Mouse (Mus musculus) 416B (cell line): Measurements from ENCODE around the gene Tmcc3.
A peak's percentile ranks its signal among the peaks of the same experiment; 100 is the strongest.

Experiments
- DNase-seq: peaks from one replicate; pipeline ENCODE4 v3.0.0; 2011; ENCODE audit warnings: low read depth

Gene Tmcc3

GRCm38 (mm10) chr10:94471487-94471886 lies 159.7 kb downstream of the Tmcc3 start:
- no peak for DNase-seq

DNA sequence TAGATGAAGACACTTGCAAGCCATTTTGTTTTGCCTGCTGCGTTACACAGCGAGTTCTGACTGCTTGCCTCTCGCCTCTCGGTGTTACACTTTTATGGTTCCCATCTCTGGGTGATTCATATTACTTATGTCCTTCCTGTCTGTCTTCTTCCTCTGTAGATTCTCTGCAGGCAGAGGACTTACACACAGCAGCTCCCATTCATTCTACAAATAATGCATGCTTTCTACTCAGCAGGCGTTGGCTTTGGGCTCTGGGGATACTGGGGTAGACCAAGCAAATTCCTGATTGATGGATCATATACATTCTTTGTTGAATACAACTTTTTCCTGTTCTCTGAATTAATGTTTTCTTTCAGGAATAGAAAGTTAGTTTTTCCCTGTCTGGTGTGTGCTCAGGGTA lies 161.8 kb downstream of the Tmcc3 start:
- no peak for DNase-seq

DNA sequence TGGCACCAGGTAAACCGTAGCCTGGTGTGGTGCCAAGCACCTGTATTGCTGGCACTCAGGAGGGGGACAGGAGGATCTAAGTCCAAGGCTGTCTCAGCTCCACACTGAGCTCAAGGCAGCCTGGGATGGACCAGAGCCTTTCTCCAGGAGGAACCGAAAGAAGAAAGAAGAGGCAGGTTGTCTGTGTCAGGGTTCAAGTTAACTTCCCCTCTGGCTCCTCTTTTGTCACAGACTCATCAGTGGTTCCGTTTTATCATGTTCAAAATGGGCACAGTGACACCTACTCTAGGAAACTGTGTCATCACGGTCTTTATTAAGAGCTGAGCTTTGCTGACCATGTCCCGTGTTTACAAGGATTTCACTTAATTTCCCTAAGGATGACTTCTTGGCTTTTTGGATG lies 162.4 kb downstream of the Tmcc3 start:
- no peak for DNase-seq

- DNase-seq: no peak
Observed at GRCm38 (mm10) chr10:94477366-94478225, 165.8 kb downstream of the Tmcc3 start.

- no peak for DNase-seq
Observed at GRCm38 (mm10) chr10:94479646-94480045, 167.9 kb downstream of the Tmcc3 start.

DNA sequence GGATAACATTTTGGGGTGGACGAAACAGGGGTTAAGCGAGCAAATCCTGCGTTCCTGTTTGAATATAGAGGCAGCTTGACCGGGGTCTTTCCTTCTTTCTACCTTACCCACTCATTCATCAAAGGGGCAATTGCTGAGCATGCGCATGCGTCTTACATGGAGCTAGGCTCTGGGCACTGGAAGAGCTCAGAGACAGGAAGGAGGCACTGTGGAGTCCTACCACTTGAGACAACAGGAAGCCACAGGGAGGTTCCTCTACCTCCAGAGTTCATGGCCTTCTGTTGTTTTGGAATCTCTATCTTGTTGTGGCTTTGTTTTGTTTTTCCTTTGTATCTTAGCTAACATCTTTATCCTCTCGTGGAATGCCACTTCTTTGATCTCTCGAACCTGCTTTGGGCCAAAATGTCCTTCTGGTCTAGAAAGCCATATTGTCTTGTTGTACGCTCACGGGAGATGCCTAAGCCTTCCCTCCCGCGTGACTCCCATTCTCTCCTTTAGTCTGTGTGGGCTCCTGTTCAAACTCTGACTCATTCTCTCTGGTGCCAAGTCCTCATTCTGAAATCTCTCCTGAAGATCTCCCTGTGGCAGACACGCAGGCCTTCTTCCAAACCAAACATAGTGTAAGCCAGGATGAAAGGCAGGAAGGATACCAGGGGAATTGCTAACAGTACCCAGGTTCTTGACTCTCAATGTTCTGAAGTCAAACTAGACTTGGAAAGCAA lies 168.8 kb downstream of the Tmcc3 start:
- DNase-seq: no peak

DNA sequence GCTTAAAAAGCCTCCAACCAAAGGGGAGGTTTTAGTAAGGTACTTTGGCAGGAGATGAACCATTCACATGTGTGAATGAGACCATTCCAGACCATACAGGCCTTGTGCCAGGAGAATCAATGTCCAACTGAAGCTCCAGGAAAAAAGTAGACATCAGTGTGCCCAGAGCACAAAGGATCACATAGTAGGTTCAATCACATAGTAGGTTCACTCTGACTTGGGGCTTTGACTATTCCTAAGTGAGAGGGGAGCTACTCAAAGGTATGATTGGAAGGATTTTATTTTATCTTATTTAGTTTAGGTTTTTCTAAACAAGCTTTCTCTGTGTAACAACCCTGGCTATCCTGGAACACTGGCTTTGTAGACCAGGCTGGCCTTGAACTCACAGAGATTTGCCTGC lies 169.9 kb downstream of the Tmcc3 start:
- DNase-seq: no peak

- no peak for DNase-seq
Observed at GRCm38 (mm10) chr10:94486179-94486578, 174.4 kb downstream of the Tmcc3 start.

GRCm38 (mm10) chr10:94489509-94489908 lies 177.8 kb downstream of the Tmcc3 start:
- no peak for DNase-seq

DNA sequence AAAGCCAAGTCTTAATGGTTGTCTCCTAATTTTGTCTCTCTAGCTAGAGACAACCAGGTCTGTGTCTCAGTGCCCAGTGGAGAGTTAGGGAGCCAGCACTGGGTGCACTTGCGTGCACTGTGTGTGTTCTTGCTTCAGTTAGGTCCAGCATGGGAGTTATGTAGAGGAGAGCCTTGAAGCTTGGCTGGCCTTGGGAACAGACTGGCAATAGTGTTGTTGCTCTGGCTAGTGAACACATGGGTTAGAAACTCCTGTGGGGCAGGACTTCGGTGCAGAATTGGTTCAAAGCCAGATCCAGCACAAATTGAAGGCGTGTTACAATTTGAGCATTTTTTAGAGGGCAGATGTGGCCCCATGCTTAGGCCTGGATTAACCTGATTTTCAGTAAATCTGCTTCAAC lies 179.3 kb downstream of the Tmcc3 start:
- DNase-seq: no peak

DNA sequence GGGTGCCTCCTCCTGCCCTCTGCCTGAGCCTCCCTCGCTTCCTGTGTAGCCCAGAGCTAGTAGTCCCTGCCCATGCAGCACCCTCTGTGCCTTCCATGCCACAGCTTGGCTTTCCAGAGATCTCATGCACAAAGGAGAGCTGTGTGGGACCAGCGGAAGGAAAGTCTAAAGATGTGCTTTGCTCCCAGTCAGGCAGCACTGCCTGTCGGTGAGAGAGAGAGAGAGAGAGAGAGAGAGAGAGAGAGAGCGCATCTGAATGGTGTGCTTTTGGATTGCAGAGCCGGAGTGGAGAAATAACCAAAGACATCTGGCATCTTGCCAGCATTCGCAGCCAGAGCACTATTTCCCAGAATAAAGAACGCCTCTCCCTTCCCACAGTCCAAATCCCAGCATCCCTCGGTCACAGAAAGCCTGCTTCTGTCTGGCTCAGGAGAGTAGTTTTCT lies 182.7 kb downstream of the Tmcc3 start:
- no peak for DNase-seq

DNA sequence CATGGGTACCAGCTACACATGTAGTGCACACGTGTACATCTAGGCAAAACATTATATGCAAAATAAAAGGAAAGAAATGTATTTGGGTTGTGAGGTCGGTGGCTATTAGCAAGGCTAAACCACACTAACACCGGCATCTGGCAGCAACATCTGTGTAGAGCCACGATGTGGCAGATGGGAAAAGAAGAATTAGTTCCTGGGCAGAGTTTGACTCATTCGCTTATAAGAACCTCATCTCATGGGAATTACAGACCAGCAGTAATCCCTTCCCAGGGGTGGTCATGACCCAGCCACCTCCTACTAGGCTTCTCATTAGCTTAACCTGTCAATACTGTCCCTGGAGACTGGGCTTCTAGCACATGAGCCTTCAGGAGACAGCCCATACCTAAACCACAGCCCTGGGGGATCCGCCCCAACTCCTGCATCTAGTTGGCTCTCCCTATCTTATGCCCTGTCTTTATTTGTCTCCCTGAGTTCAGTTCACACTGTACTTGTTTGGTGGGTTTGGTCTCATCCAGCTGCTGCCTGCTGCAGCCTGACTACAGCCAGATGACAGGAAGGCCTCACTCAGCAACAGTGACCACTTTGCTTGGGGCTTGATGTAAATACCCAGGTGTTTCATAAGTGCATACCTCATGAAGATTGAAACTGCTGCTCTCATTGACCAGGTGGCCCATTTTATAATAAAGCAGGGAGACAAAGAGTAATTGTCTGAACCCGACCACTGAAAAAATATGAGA lies 183.9 kb downstream of the Tmcc3 start:
- no peak for DNase-seq

DNA sequence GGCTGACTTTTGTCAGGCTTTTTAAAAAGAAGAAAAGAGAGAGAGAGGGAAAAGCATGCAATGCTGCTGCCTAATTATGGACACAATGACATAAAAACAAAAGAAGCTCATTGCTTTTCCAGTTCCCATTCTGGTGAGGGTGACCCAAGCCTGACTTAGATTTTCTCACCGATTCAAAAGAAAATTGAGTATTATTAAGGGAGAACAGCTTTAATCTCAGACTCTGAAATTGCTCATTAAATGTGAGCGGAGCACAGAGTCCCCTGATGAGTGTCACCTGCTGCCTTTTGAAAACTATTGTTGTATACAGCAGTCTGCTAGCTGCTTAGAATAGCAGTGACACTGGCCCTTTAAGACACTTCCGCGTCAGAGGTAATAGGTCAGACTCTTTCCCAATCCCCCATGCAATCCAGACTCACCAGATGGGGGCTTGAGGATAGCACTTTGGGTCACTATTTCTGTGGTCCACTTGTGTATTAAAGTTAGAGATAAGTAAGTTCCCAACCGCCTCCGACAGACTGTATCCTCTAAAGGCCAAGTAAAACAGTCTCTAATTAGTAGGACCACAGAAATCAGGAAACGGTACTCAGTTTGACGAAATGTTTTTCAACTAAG lies 185.2 kb downstream of the Tmcc3 start:
- DNase-seq: no peak

DNA sequence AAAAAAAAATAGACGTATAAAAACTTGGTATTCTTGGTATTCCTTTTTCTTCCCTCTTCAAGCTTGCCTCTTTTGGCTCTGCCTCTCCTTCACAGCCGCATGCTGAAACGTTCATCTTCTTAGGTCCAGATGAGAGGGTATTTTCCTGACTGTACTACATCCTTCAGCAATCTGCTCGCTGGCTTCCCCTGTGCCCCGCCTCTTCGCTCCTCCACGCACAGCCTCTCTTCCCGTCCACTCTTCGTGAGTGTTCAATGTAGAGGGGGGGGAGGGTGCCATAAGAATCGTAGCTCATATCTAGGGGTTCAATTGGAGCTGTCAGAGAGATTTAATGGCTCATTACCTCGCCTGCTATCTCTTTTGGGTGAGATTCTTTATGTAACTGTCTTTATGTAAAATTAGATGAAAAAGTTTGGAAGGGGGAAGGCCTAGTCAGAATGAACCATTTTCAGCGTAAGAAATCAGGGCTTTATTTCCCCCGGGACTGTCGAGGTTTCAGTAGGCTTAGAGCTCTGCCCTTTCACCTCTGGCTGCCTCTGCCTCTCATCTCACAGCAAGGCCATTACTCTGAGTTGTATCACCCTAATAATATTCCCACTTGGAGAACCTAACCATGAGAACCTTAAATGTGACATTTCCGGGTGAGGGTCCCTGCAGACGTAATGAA lies 188.6 kb downstream of the Tmcc3 start:
- DNase-seq: no peak

GRCm38 (mm10) chr10:94500877-94501273 lies 189.1 kb downstream of the Tmcc3 start:
- DNase-seq: no peak

DNA sequence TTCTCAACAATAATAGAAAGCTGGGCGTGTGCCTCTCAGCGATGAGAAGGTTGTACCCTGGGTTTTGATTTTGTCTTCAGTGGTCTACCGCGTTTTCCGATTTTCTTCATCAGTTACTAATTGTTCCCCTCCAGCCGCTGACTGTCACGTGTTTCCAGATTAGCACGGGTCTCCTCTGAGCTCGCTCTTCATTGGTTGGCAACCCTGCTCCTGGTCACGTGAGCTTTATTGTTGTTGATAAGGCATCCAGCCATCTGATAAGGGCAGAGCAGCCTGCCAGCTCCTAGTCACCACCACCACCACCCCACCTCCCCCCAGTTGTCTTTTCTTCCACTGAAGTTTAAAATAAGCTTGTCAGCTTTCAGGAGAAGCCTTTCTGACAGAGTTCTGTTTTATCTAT lies 190.0 kb downstream of the Tmcc3 start:
- DNase-seq: no peak

DNA sequence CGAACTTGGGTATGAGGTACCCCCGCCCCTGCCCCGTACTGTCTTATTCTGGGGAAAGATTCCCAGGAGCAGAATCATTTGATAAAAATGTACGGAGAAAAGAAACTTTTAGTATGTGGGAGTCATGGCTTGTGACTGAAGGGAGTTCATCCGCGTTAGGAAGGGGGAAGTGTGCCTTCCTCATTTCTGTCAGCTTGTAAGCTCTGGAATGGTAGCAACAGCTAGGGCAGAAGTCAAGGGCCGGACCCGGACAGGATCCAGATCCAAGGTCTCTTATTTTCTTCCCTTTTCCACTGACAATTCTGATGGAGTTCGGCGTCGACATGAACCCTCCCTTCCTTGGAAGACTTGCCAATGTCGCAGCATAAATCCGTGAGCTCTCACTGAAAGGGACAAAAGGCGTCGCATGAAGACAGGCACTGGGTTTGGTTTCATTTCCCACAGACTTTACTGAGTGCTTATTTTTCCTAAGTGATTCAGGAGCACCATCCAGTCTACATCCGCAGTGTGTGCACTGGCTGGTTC lies 193.6 kb downstream of the Tmcc3 start:
- no peak for DNase-seq

- peak; percentile 73 for DNase-seq
Observed at GRCm38 (mm10) chr10:94508863-94509262, 197.1 kb downstream of the Tmcc3 start.

DNA sequence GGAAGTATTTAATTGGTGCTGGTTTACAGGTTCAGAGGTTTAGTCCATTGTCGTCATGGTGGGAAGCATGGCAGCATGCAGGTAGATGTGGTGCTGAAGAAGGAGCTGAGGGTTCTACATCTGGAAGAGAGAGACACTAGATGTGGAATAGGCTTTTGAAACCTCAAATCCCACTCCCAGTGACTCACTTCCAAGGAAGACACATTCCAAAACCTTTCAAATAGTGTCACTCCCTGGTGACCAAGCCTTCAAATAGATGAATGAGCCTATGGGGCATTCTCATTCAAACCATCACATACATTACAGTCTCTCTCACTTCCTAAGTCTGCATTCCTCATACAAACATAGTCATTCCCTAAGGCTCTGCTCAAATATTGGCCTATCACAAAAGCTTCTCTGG lies 201.0 kb downstream of the Tmcc3 start:
- no peak for DNase-seq

DNA sequence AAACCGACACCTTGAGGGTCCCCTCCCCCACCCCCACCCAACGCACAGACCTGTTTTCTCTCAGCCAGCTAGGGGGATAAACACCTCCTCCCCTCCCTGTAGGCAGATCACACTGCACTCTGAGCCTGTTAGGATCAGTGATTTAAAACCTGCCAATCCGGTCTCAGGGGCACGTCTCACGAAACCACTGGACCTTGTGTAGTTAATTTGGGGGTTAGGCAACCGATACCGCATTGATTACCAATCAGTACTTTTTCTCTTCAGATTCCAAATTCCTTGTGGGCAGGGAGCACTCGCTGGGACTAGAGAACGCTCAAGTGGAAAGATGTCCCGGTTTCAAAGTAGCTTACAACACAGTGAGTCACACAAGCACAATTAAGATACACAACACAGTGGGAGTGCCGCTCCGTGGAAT lies 202.3 kb downstream of the Tmcc3 start:
- DNase-seq: no peak

- DNase-seq: no peak
Observed at GRCm38 (mm10) chr10:94514506-94515178, 202.9 kb downstream of the Tmcc3 start.
